Mouse (Mus musculus): ENCODE results near the gene Fam221a. TPM values are rescaled to one million over a fixed set of nuclear protein-coding genes. Genes with fewer than 3 reads are reported as not detected.

Gene Fam221a
- under 1 TPM; 0.25 to 0.57 TPM for total RNA-seq (2021)

GRCm38 (mm10) chr6:49367159-49368054 lies at the start of gene Fam221a:
TSS of gene Fam221a (plus strand) at chr6:49367739.
- intact Hi-C loops (cut with DNase I) = loop anchor here (2.0 kb wide), 1 partner anchor 47 kb away; no protein-coding TSS in a partner anchor
- peak; percentile 71 for DNase-seq (ENCODE audit: low spot score)

- peak; percentile 96 for DNase-seq (ENCODE audit: low spot score)
- intact Hi-C loops (cut with DNase I) = loop anchor here (1.0 to 5.0 kb wide), 2 partner anchors 52 to 92 kb away; no protein-coding TSS in a partner anchor
Measured at GRCm38 (mm10) chr6:49318966-49319594, 48.5 kb upstream of the Fam221a start, which contains the start of gene Ccdc126. TSS of gene Ccdc126 (plus strand) at chr6:49319274.

- intact Hi-C loops (cut with DNase I) = loop anchor here (1.0 to 5.0 kb wide), 3 partner anchors 47 to 92 kb away; partner anchors contain the start of gene Fam221a
- no peak for DNase-seq (ENCODE audit: low spot score)
Measured at GRCm38 (mm10) chr6:49319595-49320315, 47.8 kb upstream of the Fam221a start.

GRCm38 (mm10) chr6:49321341-49321740 lies 46.2 kb upstream of the Fam221a start:
- DNase-seq (ENCODE audit: low spot score) = no peak
- intact Hi-C loops (cut with DNase I) = loop anchor here (2.0 kb wide), 1 partner anchor 45 kb away; the partner anchor contains the start of gene Fam221a

GRCm38 (mm10) chr6:49322056-49322455 lies 45.5 kb upstream of the Fam221a start:
- intact Hi-C loops (cut with DNase I) = no loop called here
- DNase-seq (ENCODE audit: low spot score) = no peak

- DNase-seq (ENCODE audit: low spot score) = no peak
- intact Hi-C loops (cut with DNase I) = no loop called here
Measured at GRCm38 (mm10) chr6:49322986-49323385, 44.6 kb upstream of the Fam221a start.

- intact Hi-C loops (cut with DNase I) = no loop called here
- DNase-seq (ENCODE audit: low spot score) = no peak
Measured at GRCm38 (mm10) chr6:49324528-49324927, 43.0 kb upstream of the Fam221a start.

GRCm38 (mm10) chr6:49325294-49325693 lies 42.2 kb upstream of the Fam221a start:
- DNase-seq (ENCODE audit: low spot score) = no peak
- intact Hi-C loops (cut with DNase I) = no loop called here

GRCm38 (mm10) chr6:49326846-49327245 lies 40.7 kb upstream of the Fam221a start:
- intact Hi-C loops (cut with DNase I) = no loop called here
- no peak for DNase-seq (ENCODE audit: low spot score)

GRCm38 (mm10) chr6:49331369-49332059 lies 36.0 kb upstream of the Fam221a start:
- intact Hi-C loops (cut with DNase I) = no loop called here
- no peak for DNase-seq (ENCODE audit: low spot score)

- no peak for DNase-seq (ENCODE audit: low spot score)
- intact Hi-C loops (cut with DNase I) = no loop called here
Measured at GRCm38 (mm10) chr6:49332060-49332370, 35.5 kb upstream of the Fam221a start.

- DNase-seq (ENCODE audit: low spot score) = no peak
- intact Hi-C loops (cut with DNase I) = no loop called here
Measured at GRCm38 (mm10) chr6:49338566-49338965, 29.0 kb upstream of the Fam221a start.

- intact Hi-C loops (cut with DNase I) = no loop called here
- no peak for DNase-seq (ENCODE audit: low spot score)
Measured at GRCm38 (mm10) chr6:49339145-49339544, 28.4 kb upstream of the Fam221a start.

- intact Hi-C loops (cut with DNase I) = no loop called here
- DNase-seq (ENCODE audit: low spot score) = no peak
Measured at GRCm38 (mm10) chr6:49343737-49344469, 23.6 kb upstream of the Fam221a start.

GRCm38 (mm10) chr6:49349826-49350225 lies 17.7 kb upstream of the Fam221a start:
- DNase-seq (ENCODE audit: low spot score) = no peak
- intact Hi-C loops (cut with DNase I) = no loop called here

- no peak for DNase-seq (ENCODE audit: low spot score)
- intact Hi-C loops (cut with DNase I) = no loop called here
Measured at GRCm38 (mm10) chr6:49354613-49355012, 12.9 kb upstream of the Fam221a start.

- intact Hi-C loops (cut with DNase I) = no loop called here
- DNase-seq (ENCODE audit: low spot score) = no peak
Measured at GRCm38 (mm10) chr6:49355171-49355570, 12.4 kb upstream of the Fam221a start.

GRCm38 (mm10) chr6:49360420-49360819 lies 7.1 kb upstream of the Fam221a start:
- intact Hi-C loops (cut with DNase I) = no loop called here

GRCm38 (mm10) chr6:49368212-49368611 lies 673 bp downstream of the Fam221a start:
- no peak for DNase-seq (ENCODE audit: low spot score)
- intact Hi-C loops (cut with DNase I) = no loop called here

More at GRCm38 (mm10) chr6:49360420-49360819, 7.1 kb upstream of the Fam221a start:
- DNase-seq (ENCODE audit: low spot score) = no peak

Data from heart, postnatal 25 days (tissue).